In the genomic region with DNA sequence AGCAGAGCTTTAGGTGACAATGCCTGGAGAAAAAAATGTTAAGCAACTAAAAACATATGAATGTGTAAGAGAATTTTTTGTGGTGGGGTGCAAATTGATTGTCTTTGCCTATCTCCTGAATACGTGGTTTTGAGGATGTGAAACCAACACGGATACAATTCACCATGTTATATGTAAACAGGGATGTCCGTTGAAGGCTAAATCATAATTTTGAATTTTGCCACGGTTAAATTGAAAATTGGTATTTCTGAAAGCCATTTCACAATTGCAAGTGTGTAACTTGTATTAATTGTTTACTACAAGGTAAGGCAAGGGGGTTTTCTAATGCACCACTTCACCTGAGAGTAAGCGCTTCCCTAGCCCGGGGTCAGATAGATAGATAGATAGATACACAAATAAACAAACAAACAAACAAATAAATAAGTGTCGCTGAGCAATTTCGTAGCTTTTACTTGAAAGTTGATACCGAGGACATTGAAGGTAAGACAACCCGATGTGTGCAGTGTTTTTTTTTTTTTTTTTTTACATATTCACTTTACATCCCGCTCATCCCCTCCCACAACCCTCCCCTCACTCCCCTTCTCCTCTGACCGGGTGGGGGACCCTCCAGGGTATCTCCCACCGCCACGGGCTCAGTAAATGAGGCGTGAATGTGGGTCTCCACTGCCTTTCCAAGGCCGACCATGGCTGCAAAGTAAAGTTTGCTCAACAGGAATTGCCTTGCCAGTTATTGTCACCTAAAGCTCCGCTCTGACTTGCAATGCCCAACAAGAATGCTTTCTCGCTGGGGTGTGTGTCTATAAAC, we compare ENCODE assay signal across 8 mouse cellular contexts. TPM values are rescaled to one million over a fixed set of nuclear protein-coding genes. Genes with fewer than 3 reads are reported as not detected.
DNase-seq lines count a peak whose midpoint lies in the region; ATAC-seq lines count a peak whose summit lies in the region.

No protein-coding gene starts in this region.

- no peak for DNase-seq in lung, adult 18-20 months
- peak; percentile 39 for DNase-seq in splenic B cell, adult 2 months (ENCODE audit: low read depth, low spot score)
- no peak for DNase-seq in gastrocnemius, postnatal 36 days
- DNase-seq in cerebellum, adult 9-10 months, result no peak

- peak overlapping the region; percentile 83 for H3K9ac ChIP-seq in lung, embryonic 16.5 days (ENCODE audit: low read length)
- H3K9ac ChIP-seq in limb, embryonic 13.5 days, result peak overlapping the region; percentile 74

- H3K36me3 ChIP-seq in lung, embryonic 16.5 days (ENCODE audit: control insufficient read depth, insufficient read depth, low read length), result no peaks in the 10 kb centered on the region
- H3K36me3 ChIP-seq in limb, embryonic 13.5 days, result peaks cover 4% of the 10 kb centered on the region
- H3K36me3 ChIP-seq in splenic B cell, adult 2 months (ENCODE audit: control insufficient read depth, insufficient read depth, low read length, poor library complexity, severe bottlenecking), result no peaks in the 10 kb centered on the region

- 7% methylated on average over 18 of the region's 18 CpGs for WGBS in lung, embryonic 16.5 days
- 10% methylated on average over 18 of the region's 18 CpGs for WGBS in limb, embryonic 13.5 days

- H3K4me2 ChIP-seq in lung, embryonic 16.5 days (ENCODE audit: low read depth, low read length), result peak overlapping the region; percentile 91
- peak overlapping the region; percentile 94 for H3K4me2 ChIP-seq in limb, embryonic 13.5 days (replicated peaks)

- intact Hi-C loops in gastrocnemius, postnatal 36 days (cut with DNase I), result no loop called here

- H3K27me3 ChIP-seq in lung, embryonic 16.5 days (ENCODE audit: control insufficient read depth, insufficient read depth, low read depth, low read length), result no peaks in the 10 kb centered on the region
- H3K27me3 ChIP-seq in limb, embryonic 13.5 days, result no peaks in the 10 kb centered on the region
- no peaks in the 10 kb centered on the region for H3K27me3 ChIP-seq in splenic B cell, adult 2 months (ENCODE audit: control insufficient read depth, insufficient read depth, low read length, poor library complexity, severe bottlenecking)

- ATAC-seq in lung, embryonic 16.5 days (ENCODE audit: low read depth), result peak; percentile 42
- 0 out of 2 replicates have a peak, but pooled peaks have one; percentile 4 for ATAC-seq in erythroid progenitor cell, adult 5-6 weeks (replicated peaks; ENCODE audit: low FRiP score, poor library complexity, severe bottlenecking)
- peak; percentile 24; the same call in 1 of the 2 replicates for ATAC-seq in limb, embryonic 13.5 days (ENCODE audit: low FRiP score, low read depth)
- no peak for ATAC-seq in activated CD4-positive, CD25-positive, alpha-beta regulatory T cell, adult 4 months

- peaks cover 10% of the 10 kb centered on the region for H3K4me1 ChIP-seq in lung, embryonic 16.5 days (replicated peaks; ENCODE audit: control insufficient read depth, insufficient read depth, low read length)
- H3K4me1 ChIP-seq in limb, embryonic 13.5 days, result peaks cover 17% of the 10 kb centered on the region

- peak overlapping the region; percentile 93 for H3K4me3 ChIP-seq in lung, embryonic 16.5 days (ENCODE audit: low read length)
- H3K4me3 ChIP-seq in limb, embryonic 13.5 days, result peak overlapping the region; percentile 86

- no peaks in the 10 kb centered on the region for H3K9me3 ChIP-seq in lung, embryonic 16.5 days (ENCODE audit: control insufficient read depth, low read length)
- H3K9me3 ChIP-seq in limb, embryonic 13.5 days, result no peaks in the 10 kb centered on the region

- H3K27ac ChIP-seq in lung, embryonic 16.5 days (ENCODE audit: low read length), result peak overlapping the region; percentile 82
- peak overlapping the region; percentile 70; the same call in 1 of the 2 replicates for H3K27ac ChIP-seq in limb, embryonic 13.5 days

RNA-seq across cellular contexts. Expression of a gene that starts 0.8 kb away (rescaled TPM):
- polyA plus RNA-seq in lung, embryonic 16.5 days (2015; fragmentation: Nextera tagmentation; extraction: Ambion mirVana), result 26.2 and 28.2 TPM in 2 replicates
- total RNA-seq in erythroid progenitor cell, adult 5-6 weeks (2015; ENCODE audit: low replicate concordance), result 27.0 and 43.2 TPM in 2 replicates
- 24.3 and 24.6 TPM in 2 replicates for total RNA-seq in erythroid progenitor cell, adult 5-6 weeks (2017; ENCODE audit: low replicate concordance)
- 21.7 and 22.6 TPM in 2 replicates for polyA plus RNA-seq in limb, embryonic 13.5 days (2015; fragmentation: Nextera tagmentation; extraction: Ambion mirVana)
- total RNA-seq in gastrocnemius, postnatal 36 days (2021), result not detected
- 1 to 10 TPM; 1.7 to 4.0 TPM for polyA plus RNA-seq in activated CD4-positive, CD25-positive, alpha-beta regulatory T cell, adult 4 months (2017; shearing (Covaris generic))

RNA-seq across cellular contexts. Expression of a gene that starts 8.9 kb away (rescaled TPM):
- 1,683 and 1,851 TPM in 2 replicates for polyA plus RNA-seq in lung, embryonic 16.5 days (2015; fragmentation: Nextera tagmentation; extraction: Ambion mirVana)
- total RNA-seq in erythroid progenitor cell, adult 5-6 weeks (2015; ENCODE audit: low replicate concordance), result 901 and 1,018 TPM in 2 replicates
- total RNA-seq in erythroid progenitor cell, adult 5-6 weeks (2017; ENCODE audit: low replicate concordance), result 424 and 1,088 TPM in 2 replicates
- 1,605 and 1,666 TPM in 2 replicates for polyA plus RNA-seq in limb, embryonic 13.5 days (2015; fragmentation: Nextera tagmentation; extraction: Ambion mirVana)
- 100 to 1,000 TPM; 736 to 913 TPM for total RNA-seq in gastrocnemius, postnatal 36 days (2021)
- polyA plus RNA-seq in activated CD4-positive, CD25-positive, alpha-beta regulatory T cell, adult 4 months (2017; shearing (Covaris generic)), result 1,000 to 10,000 TPM; 2,273 to 4,022 TPM

RNA-seq across cellular contexts. Expression of a gene that starts 16.0 kb away (rescaled TPM):
- 496 and 530 TPM in 2 replicates for polyA plus RNA-seq in lung, embryonic 16.5 days (2015; fragmentation: Nextera tagmentation; extraction: Ambion mirVana)
- 169 and 235 TPM in 2 replicates for total RNA-seq in erythroid progenitor cell, adult 5-6 weeks (2015; ENCODE audit: low replicate concordance)
- 180 and 196 TPM in 2 replicates for total RNA-seq in erythroid progenitor cell, adult 5-6 weeks (2017; ENCODE audit: low replicate concordance)
- polyA plus RNA-seq in limb, embryonic 13.5 days (2015; fragmentation: Nextera tagmentation; extraction: Ambion mirVana), result 515 and 534 TPM in 2 replicates
- 100 to 1,000 TPM; 256 to 308 TPM for total RNA-seq in gastrocnemius, postnatal 36 days (2021)
- 100 to 1,000 TPM; 638 to 650 TPM for polyA plus RNA-seq in activated CD4-positive, CD25-positive, alpha-beta regulatory T cell, adult 4 months (2017; shearing (Covaris generic))

RNA-seq across cellular contexts. Expression of a gene that starts 16.1 kb away (rescaled TPM):
- 39.1 and 40.6 TPM in 2 replicates for polyA plus RNA-seq in lung, embryonic 16.5 days (2015; fragmentation: Nextera tagmentation; extraction: Ambion mirVana)
- total RNA-seq in erythroid progenitor cell, adult 5-6 weeks (2015; ENCODE audit: low replicate concordance), result 19.3 and 19.5 TPM in 2 replicates
- total RNA-seq in erythroid progenitor cell, adult 5-6 weeks (2017; ENCODE audit: low replicate concordance), result 15.9 and 22.3 TPM in 2 replicates
- polyA plus RNA-seq in limb, embryonic 13.5 days (2015; fragmentation: Nextera tagmentation; extraction: Ambion mirVana), result 45.1 and 48.2 TPM in 2 replicates
- 1 to 10 TPM; 6.5 to 7.7 TPM for total RNA-seq in gastrocnemius, postnatal 36 days (2021)
- polyA plus RNA-seq in activated CD4-positive, CD25-positive, alpha-beta regulatory T cell, adult 4 months (2017; shearing (Covaris generic)), result 10 to 100 TPM; 23.3 to 23.5 TPM

RNA-seq across cellular contexts. Expression of a gene that starts 29.0 kb away (rescaled TPM):
- 27.7 and 28.2 TPM in 2 replicates for polyA plus RNA-seq in lung, embryonic 16.5 days (2015; fragmentation: Nextera tagmentation; extraction: Ambion mirVana)
- total RNA-seq in erythroid progenitor cell, adult 5-6 weeks (2015; ENCODE audit: low replicate concordance), result 4.7 TPM in 1 of 2 replicates, not detected in the other
- 22.2 and 23.9 TPM in 2 replicates for total RNA-seq in erythroid progenitor cell, adult 5-6 weeks (2017; ENCODE audit: low replicate concordance)
- 38.7 and 40.4 TPM in 2 replicates for polyA plus RNA-seq in limb, embryonic 13.5 days (2015; fragmentation: Nextera tagmentation; extraction: Ambion mirVana)
- 1 to 10 TPM; 1.9 to 3.2 TPM for total RNA-seq in gastrocnemius, postnatal 36 days (2021)
- polyA plus RNA-seq in activated CD4-positive, CD25-positive, alpha-beta regulatory T cell, adult 4 months (2017; shearing (Covaris generic)), result 10 to 100 TPM in 1 of 2 experiments, 1 to 10 TPM in 1; 8.2 to 10.3 TPM
